Mouse (Mus musculus) frontal cortex, postnatal 25 days (tissue): Measurements from ENCODE around the gene Ppfia4.

Experiments used
- DNase-seq, 2 experiments: peaks; one replicate each; pipeline ENCODE4 v3.0.0; 2022; ENCODE audit warnings: low spot score in 2 of 2

Ppfia4 gene

DNA sequence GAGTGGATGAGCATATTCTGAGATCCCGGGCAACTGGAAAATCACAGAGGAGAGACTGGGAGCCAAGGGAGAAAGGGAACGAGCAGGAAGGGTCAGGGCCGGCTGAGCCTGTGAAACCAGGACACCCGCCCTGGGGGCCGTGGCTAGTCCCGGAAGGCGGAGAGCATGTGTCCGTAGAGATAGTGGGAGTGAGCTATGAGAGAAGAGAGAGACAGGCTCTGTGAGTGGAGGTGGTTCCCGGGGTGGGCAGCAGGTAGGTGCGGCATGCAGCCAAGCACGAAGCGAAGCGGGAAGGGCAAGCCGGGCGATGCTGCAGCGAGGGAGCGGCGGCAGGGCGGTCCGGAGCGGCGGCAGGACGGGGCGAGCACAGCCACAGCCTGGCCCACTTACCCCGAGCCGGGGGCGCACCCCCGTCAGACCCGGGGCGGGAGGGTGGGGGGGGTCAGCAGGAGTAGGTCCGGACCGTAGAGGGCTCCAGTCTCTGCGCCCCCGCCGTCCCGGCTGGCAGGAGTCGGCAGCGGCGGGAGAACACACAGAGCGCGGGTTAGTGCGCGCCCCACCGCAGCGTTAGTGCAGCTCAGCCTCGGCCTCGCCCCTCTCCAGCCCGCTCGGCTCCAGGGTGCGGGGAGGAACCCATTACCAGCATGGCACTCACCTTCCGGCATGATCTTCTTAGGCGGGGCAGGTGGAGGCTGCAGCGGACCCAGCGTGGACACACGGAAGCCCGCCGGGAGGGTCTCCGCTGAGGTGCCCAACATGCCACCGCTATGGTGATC lies 33.9 kb downstream of the Ppfia4 start:
- no peak for DNase-seq

DNA sequence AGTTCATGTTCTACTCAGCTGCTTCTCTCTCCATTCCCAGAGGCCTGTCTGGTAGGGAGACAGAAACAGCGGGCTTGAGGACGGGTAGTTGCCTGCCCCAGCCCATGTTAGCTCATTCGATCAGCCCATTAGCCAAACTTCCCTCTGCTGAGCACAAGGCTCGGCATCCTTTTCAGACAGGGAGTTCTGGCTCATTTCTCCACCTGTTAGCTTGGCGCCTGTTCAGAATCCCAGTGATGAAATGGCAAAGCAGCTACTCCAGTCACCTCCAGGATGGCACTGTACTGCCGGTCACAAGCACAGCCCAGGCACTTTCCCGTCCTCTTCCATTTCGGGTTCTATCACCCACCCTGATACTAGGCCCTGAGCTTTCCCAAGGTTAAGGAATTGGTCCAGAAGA lies 35.5 kb downstream of the Ppfia4 start:
- DNase-seq = no peak

DNA sequence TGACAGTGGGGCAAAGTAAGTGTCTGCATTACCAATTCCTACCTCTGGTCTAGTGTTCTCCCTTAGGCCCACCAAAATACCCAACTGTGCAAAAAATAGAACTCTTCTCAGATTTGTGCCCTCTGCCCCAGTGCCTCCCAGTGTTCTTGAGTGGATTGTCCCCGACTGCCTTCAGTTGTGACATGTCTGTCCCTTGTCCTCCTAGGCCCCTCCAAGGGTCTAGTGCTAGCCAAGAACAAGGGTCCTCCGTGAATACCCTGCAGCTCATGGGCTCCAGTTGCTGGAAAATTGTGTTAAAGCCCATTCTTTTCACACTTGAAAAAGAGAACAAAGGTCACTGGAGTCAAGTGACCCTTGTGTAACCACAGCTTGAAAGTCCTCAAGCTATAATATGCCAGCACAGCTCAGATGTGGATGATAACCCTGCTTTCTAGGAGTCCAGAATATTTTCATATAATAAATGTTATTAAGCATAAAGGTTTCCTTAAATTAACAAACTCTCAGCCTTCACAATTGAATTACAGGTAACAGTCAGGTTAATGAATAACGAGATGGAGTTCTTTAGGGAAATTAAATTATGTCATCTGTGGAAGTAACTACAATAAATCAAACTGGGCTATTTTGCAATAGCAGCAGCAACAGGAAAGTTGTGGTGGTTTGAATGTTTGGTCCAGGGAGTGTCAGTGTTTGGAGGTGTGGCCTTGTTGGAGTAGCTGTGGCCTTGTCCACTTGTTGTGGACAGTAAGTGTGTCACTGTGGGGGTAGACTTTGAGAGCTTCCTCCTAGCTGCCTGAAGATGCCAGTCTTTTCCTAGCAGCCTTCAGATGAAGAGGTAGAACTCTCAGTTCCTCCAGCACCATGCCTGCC lies 38.8 kb downstream of the Ppfia4 start:
- no peak for DNase-seq

DNA sequence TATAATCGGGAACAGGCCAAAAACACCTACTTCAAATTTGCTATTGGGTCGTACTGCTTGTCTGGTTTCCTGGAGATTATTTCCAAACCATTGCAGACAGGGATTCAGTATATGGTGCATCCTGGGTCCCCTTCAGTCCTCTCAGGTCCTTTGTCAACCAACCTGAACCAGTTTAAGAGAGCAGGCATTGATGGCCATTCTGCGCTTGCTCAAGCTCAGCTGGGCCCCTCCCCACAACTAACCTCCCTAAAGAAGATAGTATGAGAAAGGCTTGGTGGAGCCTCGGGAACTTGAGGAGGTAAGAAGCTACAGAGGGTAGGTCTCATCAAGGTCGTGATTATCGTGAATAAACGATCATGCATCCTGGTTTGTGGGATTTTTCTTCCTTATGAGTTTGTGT lies 39.5 kb downstream of the Ppfia4 start:
- no peak for DNase-seq

DNA sequence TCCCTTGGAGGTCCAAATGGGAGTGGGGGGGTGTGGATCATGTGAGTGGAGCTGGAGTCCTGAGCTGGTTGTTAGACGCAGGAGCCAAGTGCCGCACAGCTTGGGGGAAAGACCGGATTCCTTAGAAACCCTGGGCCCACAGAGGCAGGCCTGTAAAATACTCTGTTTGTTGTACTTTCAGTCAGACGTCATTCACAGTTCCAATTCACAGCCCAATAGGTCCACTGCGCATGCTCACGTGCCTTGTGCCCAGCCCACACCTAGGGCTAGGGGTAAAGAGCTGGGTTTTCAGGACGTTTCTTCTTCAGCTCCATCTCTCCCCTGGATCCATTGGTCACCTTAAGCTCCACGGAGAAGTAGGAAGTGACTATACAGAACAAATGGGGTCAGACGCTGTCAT lies 40.1 kb downstream of the Ppfia4 start:
- DNase-seq = no peak

DNA sequence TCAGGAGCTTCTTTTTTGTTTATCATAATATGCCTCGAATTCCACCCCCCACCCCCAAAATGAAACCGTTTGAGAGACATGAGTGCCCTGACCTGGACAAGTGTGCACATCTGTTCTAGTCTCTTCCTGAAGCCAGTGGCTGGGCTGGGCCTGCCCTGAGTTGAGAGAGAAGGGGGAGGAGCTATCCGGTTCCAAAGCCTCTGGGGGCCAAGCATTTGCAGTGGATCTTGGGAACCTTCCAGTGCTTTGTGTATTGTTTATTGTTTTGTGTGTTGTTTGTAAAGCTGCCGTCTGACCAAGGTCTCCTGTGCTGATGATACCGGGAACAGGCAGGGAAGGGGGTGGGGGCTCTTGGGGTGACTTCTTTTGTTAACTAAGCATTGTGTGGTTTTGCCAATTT lies 40.7 kb downstream of the Ppfia4 start:
- DNase-seq = no peak

DNA sequence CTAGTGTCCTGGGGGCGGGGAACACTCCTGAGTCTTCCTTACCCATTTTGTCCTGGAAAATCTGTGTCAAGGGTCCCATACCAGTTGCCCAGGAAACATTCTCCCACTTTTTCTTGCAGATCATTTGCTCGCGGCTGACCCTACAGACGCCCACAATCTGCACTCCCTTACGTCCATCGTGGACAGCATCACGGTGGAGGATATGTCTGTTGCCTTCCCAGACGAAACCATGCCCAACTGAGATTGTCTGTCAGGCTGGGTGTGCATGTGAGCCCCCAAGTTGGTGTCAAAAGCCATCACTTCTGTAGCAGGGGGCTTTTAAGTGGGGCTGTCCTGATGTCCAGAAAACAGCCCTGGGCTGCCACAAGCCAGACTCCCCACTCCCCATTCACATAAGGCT lies 41.2 kb downstream of the Ppfia4 start:
- no peak for DNase-seq

DNA sequence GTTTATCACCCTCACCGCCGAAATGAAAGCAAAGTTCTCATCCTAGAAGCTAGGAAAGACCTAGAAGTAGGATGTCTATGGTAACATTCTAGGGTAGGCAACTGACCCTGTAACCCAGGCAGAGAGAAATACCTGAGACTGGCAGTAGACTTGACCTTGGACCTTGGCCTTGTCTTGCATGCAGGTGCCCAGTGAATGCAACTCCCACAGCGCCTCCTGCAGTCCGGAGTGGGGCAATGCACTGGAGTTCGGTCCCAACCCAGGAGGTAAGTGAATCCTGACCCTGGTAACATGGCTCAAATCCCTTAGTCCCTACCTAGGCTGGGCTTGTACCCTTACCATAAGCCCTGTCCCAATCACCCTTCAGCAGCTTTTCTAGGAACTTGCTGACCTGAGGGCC lies 41.8 kb downstream of the Ppfia4 start:
- no peak for DNase-seq

DNA sequence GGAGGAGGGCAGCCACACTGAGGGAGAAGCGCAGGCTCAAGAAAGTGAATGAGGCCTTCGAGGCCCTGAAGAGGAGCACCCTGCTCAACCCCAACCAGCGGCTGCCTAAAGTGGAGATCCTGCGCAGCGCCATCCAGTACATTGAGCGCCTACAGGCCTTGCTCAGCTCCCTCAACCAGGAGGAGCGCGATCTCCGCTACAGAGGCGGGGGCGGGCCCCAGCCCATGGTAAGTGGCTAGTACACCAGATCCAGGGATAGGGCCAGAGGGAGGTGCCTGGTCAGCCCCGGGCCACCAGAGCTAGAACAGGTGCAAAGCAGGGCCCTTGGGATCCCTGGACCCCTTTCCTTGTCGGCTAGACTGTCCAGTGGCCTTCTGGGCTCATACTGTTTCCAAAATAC lies 42.4 kb downstream of the Ppfia4 start:
- DNase-seq = no peak

DNA sequence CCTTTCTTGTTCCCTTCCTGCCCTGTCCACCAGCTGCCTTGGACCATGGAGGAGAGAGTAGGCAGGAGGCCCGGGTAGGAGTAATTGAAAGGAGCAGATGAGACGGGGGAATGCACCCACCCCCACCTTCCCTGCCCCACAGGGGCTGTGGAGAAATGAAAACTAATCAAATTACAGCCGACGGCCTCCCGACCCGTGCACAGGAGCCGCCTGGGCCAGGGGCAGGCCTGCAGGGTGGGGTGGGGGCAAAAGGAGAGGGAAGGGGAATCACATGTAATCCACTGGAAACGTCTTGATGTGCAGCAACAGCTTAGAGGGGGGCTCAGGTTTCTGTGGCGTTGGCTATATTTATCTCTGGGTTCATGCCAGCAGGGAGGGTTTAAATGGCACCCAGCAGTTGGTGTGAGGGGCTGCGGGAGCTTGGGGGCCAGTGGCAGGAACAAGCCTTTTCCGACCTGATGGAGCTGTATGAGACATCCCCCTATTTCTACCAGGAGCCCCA lies 43.1 kb downstream of the Ppfia4 start, which contains the start of gene Myog:
Gene Myog (plus strand): TSS at position 392 of the 502 bp plus-strand sequence.
- DNase-seq = no peak

DNA sequence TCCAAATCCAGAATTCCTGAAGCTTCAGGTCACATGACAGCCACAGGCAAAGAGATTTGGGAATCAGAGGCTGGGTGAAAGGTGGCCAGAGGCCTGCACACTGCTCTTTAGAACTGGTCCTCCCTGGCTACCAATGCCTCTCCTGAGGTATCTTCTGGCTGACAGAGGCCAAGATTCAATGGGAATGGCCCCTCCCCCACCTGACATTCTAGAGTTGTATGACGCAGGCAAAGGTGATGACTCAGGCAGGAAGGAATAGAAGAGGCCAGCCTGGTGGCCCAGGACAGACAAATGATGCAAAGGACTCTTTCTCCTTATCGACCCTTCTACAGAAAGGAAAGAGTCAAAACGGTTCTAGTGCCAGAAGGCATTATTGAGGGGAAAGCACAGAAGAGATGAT lies 44.5 kb downstream of the Ppfia4 start:
- DNase-seq = no peak

DNA sequence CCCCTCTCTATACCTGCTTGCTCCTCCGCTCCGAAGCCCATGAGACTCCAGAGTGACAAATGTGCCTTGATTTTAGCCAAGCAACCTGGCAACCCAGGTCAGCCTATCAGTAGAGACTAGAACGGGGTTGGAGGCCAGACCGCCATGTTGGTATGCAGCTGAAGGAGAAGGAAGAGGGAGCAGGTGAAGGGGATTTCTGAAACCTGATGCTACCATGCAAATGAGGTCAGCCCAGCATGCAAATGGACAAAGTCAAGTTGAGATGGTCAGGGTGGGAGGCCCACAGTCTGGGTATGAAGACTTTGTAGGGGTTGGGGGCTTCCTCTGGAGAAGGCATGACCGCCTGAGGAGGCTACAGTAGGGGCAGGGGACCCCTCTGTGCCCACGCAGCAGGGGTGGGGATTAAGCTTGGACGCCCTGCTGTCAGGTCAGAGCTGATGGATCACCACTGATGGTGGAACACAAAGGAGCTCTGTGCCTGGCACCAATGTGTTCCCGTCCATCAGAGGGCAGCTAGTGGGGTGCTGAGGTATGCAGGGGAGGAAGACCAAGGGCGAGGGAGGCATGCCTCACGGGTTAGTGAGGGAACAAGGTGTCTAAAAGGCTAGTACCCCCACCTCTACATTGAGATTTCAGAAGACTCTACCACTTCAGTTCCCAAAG lies 47.1 kb downstream of the Ppfia4 start:
- DNase-seq = no peak

DNA sequence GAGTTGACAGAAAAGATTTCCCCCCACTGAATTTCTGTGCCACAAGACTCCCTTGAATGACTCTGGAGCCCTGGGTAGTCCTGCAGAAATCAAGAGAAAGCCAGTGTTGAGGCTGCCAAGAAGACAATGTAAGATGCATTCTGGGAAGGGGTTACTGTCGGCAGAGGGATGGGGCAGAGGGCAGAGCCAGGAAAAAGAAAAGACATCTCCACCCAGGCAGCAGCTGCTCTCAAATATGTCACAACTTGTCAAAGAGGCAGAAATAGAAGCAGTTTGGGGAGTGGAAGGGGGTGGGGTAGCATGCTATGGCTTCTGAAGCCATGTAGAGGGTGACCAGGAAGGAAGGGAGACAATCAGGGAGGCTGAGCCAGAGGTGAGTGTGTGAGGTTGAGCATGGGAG lies 49.6 kb downstream of the Ppfia4 start:
- DNase-seq = no peak

DNA sequence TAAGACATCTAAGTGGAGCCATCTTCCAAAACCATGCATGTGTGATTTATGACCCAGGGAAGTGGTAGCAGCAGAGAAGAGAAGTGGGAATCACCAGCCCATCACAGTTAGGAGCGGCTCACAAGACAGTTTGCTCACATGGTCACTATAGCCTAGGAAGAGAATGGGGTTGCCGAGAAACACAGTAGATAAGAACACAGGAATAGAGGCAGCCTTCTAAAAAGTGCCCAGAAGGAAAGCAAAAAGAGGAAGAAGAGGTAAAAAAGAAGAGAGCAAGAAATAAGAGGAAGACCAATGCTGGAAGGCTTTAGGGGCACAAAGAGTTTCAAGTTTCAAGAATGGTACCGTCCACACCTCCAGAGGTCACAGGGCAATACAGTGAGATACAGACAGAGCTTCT lies 50.4 kb downstream of the Ppfia4 start:
- no peak for DNase-seq

DNA sequence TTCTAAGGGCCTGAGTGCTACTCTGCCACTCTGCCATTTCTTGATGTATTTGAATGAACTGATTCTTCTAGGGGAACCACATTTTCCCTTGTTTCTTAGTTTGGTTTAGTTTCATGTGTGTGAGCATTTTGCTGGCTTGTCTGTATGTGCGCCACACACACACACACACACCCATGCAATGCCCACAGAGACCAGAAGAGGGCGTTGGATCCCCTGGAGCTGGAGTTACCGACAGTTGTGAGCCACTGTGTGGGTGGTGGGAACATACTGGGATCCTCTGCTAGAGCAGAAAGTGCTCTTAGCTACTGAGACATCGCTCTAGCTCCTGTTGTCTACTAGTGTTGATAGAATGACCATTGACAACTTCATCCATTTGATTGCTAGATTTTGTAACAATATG lies 51.2 kb downstream of the Ppfia4 start:
- DNase-seq = no peak

DNA sequence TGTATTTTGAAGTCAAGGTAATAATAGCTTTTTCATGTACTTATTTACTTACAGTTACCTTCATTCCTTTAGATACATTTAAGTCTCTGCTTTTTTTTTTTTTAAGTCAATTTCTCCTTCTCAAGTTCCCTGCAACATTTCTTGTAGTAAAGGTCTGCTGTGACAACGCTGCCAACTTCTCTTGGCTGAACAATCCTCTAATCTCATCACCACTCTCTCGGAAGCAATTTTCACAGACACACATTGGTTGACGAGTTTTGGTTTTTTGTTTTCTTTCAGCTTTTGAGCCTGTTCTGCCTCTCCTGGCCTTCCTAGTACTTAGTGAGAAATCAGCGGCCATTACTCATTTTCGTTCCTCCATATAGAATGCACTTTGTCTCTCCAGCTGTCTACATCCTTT lies 52.6 kb downstream of the Ppfia4 start:
- no peak for DNase-seq

DNA sequence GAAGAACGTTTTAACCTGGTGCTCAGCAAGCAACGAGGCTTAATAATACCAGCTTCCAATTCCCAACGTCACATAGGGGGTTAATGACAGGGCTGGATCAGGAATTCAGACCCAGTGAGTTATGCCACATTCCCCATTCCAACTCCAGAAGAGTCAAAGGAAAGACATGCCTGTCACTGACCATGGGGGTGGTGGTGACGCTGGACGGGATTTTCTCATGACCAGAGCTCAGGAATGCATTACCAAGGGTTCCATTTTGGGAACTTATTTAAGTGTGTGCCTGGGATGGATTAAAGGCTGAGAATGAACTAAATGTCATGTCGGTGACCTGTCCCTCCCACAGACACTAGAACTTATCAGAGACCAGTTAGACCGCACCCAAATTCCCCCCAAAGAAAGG lies 55.9 kb downstream of the Ppfia4 start:
- no peak for DNase-seq

DNA sequence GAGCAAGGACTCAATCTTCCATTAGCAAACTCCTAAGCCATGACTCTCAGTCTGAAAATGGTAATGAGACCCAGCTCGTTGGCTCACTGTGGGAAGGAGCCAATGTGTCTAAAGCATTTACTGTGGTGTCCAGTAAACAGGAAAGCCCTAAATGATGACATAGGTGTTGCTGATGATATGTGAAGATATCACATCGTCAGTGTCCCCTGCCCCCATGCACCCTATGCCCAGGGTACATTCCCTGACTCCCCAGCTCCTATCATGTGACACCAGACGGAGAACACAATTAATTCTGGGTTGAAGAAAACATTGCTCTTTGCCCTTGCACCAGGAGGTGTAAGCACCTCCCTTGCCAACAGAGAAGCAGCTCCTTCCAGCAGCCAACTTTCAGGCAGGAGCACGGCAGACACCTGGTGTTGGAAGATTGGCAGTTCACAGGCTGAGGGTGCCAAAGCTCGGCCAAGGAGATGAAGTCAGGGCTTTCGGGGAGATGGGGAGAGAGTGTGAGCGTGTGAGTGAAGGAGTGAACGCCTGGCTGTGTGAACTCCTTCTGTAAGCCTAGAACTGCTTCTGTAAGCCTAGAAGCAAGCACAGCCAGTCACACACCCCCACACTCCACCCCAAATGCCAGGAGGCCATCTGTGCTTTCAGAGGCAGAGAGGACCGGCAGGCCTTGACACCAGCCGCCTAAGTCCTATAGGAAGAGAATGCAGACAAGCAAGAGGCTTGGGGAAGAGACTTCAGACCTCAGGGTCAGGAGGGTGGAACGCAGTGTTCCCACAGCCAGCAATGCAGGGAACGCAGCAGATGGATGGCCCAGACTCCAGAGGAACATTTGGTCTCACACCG lies 56.9 kb downstream of the Ppfia4 start:
- no peak for DNase-seq

DNA sequence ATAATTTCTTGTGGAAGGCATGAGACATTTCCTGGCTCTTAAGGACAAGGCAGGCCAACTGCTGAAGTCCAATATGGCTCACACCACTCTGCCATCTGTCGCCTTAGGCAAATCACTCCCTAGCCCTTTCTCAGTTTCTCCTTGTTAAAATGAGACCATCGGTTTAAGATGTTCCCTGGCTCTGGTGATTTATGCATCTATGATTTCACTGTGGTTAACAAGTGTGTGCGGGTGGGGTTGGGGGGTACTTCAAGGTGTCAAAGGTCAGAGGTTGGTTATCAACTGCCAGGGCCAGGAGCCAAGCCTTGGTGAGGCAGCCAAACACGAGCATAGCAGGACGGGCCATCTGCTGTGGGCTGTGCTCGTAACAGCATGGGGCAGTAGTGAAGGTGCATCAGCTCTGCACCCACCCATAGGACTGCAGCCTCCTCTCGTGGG lies 58.2 kb downstream of the Ppfia4 start:
- no peak for DNase-seq

DNA sequence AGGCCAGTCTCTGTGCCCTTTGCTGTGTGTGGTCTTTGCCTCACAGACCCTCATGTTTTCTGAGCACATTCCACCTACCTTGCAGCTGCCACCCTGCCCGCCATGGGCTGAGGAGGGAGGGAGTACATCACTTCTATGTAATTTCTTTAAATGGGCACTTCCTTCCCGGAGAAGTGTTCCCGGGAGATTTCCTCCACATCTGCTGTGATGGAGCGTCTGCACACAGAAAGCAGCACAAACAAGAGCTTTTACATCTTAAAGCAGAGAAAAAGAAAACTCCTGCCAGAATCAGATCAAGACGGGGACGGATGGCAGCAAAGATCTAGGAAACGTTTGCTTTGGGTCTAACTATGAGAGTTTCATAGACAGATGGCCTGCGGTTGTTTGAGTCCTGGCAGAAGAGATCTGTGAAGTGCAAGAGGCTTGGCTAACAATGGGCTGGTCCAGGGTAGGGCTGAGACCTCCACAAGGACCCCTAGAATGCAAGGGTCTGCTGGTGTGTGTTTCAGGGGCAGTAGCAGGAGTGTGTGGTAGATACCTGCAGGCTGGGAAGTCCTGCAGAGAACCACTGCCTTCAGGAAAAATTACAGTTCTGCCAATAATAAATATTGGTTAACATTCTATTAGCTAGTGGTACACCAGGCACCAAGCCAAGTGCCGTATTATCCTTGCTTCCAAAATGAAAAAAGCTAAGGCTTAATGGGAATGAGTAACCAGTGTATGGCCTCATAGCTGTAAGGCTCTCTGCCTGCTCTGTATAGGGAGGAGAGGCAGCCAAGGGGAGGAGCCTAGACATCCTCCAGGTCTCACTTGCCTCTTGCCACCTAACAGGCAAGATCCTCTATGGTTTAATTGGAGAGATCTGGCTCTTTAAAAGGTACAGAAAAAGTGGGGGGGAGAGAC lies 59.0 kb downstream of the Ppfia4 start:
- no peak for DNase-seq
